ENCODE assay signal across 11 mouse cellular contexts in the genomic region with DNA sequence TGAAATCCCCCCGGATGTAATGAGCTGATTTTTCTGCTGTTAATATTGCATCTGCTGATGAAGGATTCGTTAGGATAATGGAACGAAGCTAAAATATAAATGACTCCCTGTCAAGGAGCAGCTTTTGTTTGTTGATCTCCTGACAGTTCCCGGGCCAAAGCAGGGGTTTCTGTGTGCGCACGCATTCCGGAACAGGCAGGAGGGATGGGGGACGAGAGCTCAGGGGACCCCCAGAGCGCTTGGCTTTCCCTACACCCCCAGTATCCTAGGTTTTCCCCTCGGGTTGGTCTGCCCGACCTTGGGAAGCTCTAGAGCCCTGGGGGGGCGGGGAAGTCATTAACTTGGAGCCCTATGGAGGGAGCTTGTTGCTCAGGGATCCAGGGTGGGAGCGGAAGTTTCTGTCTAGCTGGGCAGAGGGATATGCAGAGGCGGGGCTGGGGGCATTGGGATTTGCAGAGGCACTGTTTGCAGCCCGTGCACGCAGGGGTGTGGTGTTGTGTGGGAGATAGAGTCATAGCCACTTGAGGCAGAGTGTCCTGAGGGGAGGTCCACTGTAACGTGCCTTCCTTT.
DNase-seq lines count a peak whose midpoint lies in the region; ATAC-seq and TF ChIP-seq lines count a peak whose summit lies in the region.
"Had no signal": no experiment of that assay in that cellular context is flagged by ENCODE, and none has a peak within 500 bp of the region (broad histone marks: within the 10 kb centered on the region; RNA-seq: fewer than 3 reads in every experiment).

No protein-coding gene starts in this region.

- no peak for TF ChIP-seq CTCF in forebrain, postnatal 0 days (IDR thresholded peaks at IDR 0.05; ENCODE audit: low read depth)
- TF ChIP-seq CTCF in kidney, adult 2 months (conservative IDR thresholded peaks at IDR 0.05; ENCODE audit: insufficient read depth, insufficient read length, low read depth, low read length) = no peak
- no peak for TF ChIP-seq CTCF in midbrain, postnatal 0 days (IDR thresholded peaks at IDR 0.05)

- H3K4me2 ChIP-seq in forebrain, embryonic 13.5 days = peak overlapping the region; percentile 27; the same call in 1 of the 2 replicates
- H3K4me2 ChIP-seq in forebrain, postnatal 0 days (ENCODE audit: low read depth) = no peak overlapping the region
- H3K4me2 ChIP-seq in intestine, embryonic 16.5 days (ENCODE audit: low read depth, low read length) = peak overlapping the region; percentile 13; the same call in 1 of the 2 replicates
- H3K4me2 ChIP-seq in midbrain, postnatal 0 days (ENCODE audit: low read depth, low read length, poor library complexity, severe bottlenecking) = 0 out of 2 replicates have a peak overlapping the region, but pooled peaks have one; percentile 15

- H3K9ac ChIP-seq in forebrain, embryonic 13.5 days = no peak overlapping the region
- H3K9ac ChIP-seq in forebrain, postnatal 0 days = no peak overlapping the region
- H3K9ac ChIP-seq in intestine, embryonic 16.5 days (ENCODE audit: low read depth, low read length) = no peak overlapping the region
- no peak overlapping the region for H3K9ac ChIP-seq in midbrain, postnatal 0 days (replicated peaks; ENCODE audit: low read length, poor library complexity, severe bottlenecking)

- no peak for ATAC-seq in forebrain, embryonic 13.5 days
- no peak for ATAC-seq in forebrain, postnatal 0 days
- ATAC-seq in intestine, embryonic 16.5 days = no peak
- ATAC-seq in midbrain, postnatal 0 days (ENCODE audit: low FRiP score) = no peak

- no peak for TF ChIP-seq POLR2A in kidney, adult 2 months (IDR thresholded peaks at IDR 0.05; ENCODE audit: low read depth, low read length)

- WGBS in forebrain, embryonic 13.5 days = 19% methylated on average over 17 of the region's 17 CpGs
- 33% methylated on average over 17 of the region's 17 CpGs for WGBS in forebrain, postnatal 0 days
- WGBS in kidney, adult 2 months = 57% methylated on average over 17 of the region's 17 CpGs
- 31% methylated on average over 17 of the region's 17 CpGs for WGBS in intestine, embryonic 16.5 days
- 15% methylated on average over 17 of the region's 17 CpGs for WGBS in midbrain, postnatal 0 days

- H3K27ac ChIP-seq in forebrain, embryonic 13.5 days = no peak overlapping the region
- no peak overlapping the region for H3K27ac ChIP-seq in forebrain, postnatal 0 days (ENCODE audit: low read depth, low read length)
- H3K27ac ChIP-seq in kidney, adult 2 months (ENCODE audit: insufficient read depth, low read depth, low read length) = no peak overlapping the region
- no peak overlapping the region for H3K27ac ChIP-seq in intestine, embryonic 16.5 days (ENCODE audit: low read length)
- no peak overlapping the region for H3K27ac ChIP-seq in midbrain, postnatal 0 days (ENCODE audit: low read depth, low read length)

- DNase-seq in forebrain, postnatal 0 days = no peak
- DNase-seq in kidney, postnatal 4 days = peak; percentile 48 to 58
- no peak for DNase-seq in kidney, adult 2 months
- DNase-seq in midbrain, postnatal 0 days (ENCODE audit: low spot score) = no peak
- no peak for DNase-seq in right cerebral cortex, adult 18-20 months
- DNase-seq in spleen, adult 12 weeks (ENCODE audit: low spot score) = no peak
- DNase-seq: cerebellum, adult 2 months; kidney, adult 11 months; right cerebral cortex, postnatal 4 days had no signal

- H3K27me3 ChIP-seq in forebrain, embryonic 13.5 days = peaks cover 57% of the 10 kb centered on the region
- H3K27me3 ChIP-seq in forebrain, postnatal 0 days (ENCODE audit: insufficient read depth, low read length) = peaks cover 39% of the 10 kb centered on the region
- no peaks in the 10 kb centered on the region for H3K27me3 ChIP-seq in kidney, adult 2 months (replicated peaks; ENCODE audit: control insufficient read depth, insufficient read depth, low read length)
- H3K27me3 ChIP-seq in intestine, embryonic 16.5 days (replicated peaks; ENCODE audit: control insufficient read depth, insufficient read depth, low read length) = no peaks in the 10 kb centered on the region
- peaks cover 22% of the 10 kb centered on the region; the same call in 1 of the 2 replicates for H3K27me3 ChIP-seq in midbrain, postnatal 0 days (ENCODE audit: insufficient read depth, low read length)

- H3K9me3 ChIP-seq in forebrain, embryonic 13.5 days (replicated peaks) = no peaks in the 10 kb centered on the region
- no peaks in the 10 kb centered on the region for H3K9me3 ChIP-seq in forebrain, postnatal 0 days (ENCODE audit: low read length)
- no peaks in the 10 kb centered on the region for H3K9me3 ChIP-seq in intestine, embryonic 16.5 days (ENCODE audit: control insufficient read depth, low read length)
- H3K9me3 ChIP-seq in midbrain, postnatal 0 days (ENCODE audit: low read length) = no peaks in the 10 kb centered on the region

- H3K36me3 ChIP-seq in forebrain, embryonic 13.5 days (ENCODE audit: poor library complexity, severe bottlenecking) = no peaks in the 10 kb centered on the region
- no peaks in the 10 kb centered on the region for H3K36me3 ChIP-seq in forebrain, postnatal 0 days (ENCODE audit: insufficient read depth)
- no peaks in the 10 kb centered on the region for H3K36me3 ChIP-seq in kidney, adult 2 months (ENCODE audit: control insufficient read depth, insufficient read depth, low read length)
- H3K36me3 ChIP-seq in intestine, embryonic 16.5 days (ENCODE audit: control insufficient read depth, insufficient read depth, low read length) = no peaks in the 10 kb centered on the region
- H3K36me3 ChIP-seq in midbrain, postnatal 0 days (ENCODE audit: insufficient read depth, low read length) = no peaks in the 10 kb centered on the region

- peaks cover 58% of the 10 kb centered on the region for H3K4me1 ChIP-seq in forebrain, embryonic 13.5 days
- no peaks in the 10 kb centered on the region for H3K4me1 ChIP-seq in forebrain, postnatal 0 days (ENCODE audit: insufficient read depth)
- H3K4me1 ChIP-seq in kidney, adult 2 months (ENCODE audit: control insufficient read depth, insufficient read depth, low read length) = no peaks in the 10 kb centered on the region
- peaks cover 21% of the 10 kb centered on the region for H3K4me1 ChIP-seq in intestine, embryonic 16.5 days (ENCODE audit: control insufficient read depth, insufficient read depth, low read length)
- peaks cover 4% of the 10 kb centered on the region; the same call in 1 of the 2 replicates for H3K4me1 ChIP-seq in midbrain, postnatal 0 days (ENCODE audit: insufficient read depth, low read length)

- no peak overlapping the region for H3K4me3 ChIP-seq in forebrain, embryonic 13.5 days
- H3K4me3 ChIP-seq in forebrain, postnatal 0 days (ENCODE audit: low read depth, low read length) = no peak overlapping the region
- H3K4me3 ChIP-seq in kidney, adult 2 months (ENCODE audit: insufficient read depth, low read depth, low read length) = no peak overlapping the region
- H3K4me3 ChIP-seq in intestine, embryonic 16.5 days (ENCODE audit: low read length) = no peak overlapping the region
- H3K4me3 ChIP-seq in midbrain, postnatal 0 days (ENCODE audit: low read depth, low read length) = no peak overlapping the region

Comparison
In these comparisons a context has a peak if more than half of its experiments do, and no peak if none do; other contexts are left out.
1. DNase-seq: peak in kidney, postnatal 4 days (2 of 2); none in forebrain, postnatal 0 days (single experiment), kidney, adult 2 months (single experiment), midbrain, postnatal 0 days (single experiment), right cerebral cortex, adult 18-20 months (single experiment) and spleen, adult 12 weeks (single experiment).